Mouse (Mus musculus): ENCODE measurements around the gene Prpsap1. TPM values are rescaled to one million over a fixed set of nuclear protein-coding genes. Genes with fewer than 3 reads are reported as not detected.

The Prpsap1 gene
- polyA plus RNA-seq, 1 experiment from 2014 or later = 206 TPM

- DNase-seq = peak; percentile 24
- Histone ChIP-seq H3K9me3 (ENCODE audit: low read depth, low read length) (no peaks in the 10 kb centered on the region), H3K27me3 (ENCODE audit: insufficient read depth, low read length) (no peaks in the 10 kb centered on the region), H3K4me2 (peak overlapping the region; percentile 91), H3K4me1 (ENCODE audit: insufficient read depth) (peaks cover 7% of the 10 kb centered on the region; the same call in 1 of the 2 replicates), H3K9ac (no peak overlapping the region; the same call in 1 of the 2 replicates), H3K4me3 (ENCODE audit: low read depth, low read length) (no peak overlapping the region), H3K27ac (ENCODE audit: low read depth) (no peak overlapping the region; the same call in 1 of the 2 replicates), H3K36me3 (ENCODE audit: insufficient read depth) (peaks cover 43% of the 10 kb centered on the region)
- no peak for ATAC-seq (ENCODE audit: insufficient read depth)
- TF ChIP-seq CTCF (IDR thresholded peaks at IDR 0.05; ENCODE audit: low read depth) = no peak
- WGBS = 52% methylated on average over 4 of the region's 4 CpGs
Observed at GRCm38 (mm10) chr11:116436725-116437331, 57.2 kb downstream of the Prpsap1 start.

GRCm38 (mm10) chr11:116435992-116436724 is 57.8 kb downstream of the Prpsap1 start:
- Histone ChIP-seq H3K9me3 (ENCODE audit: low read depth, low read length) (no peaks in the 10 kb centered on the region), H3K9ac (no peak overlapping the region; the same call in 1 of the 2 replicates), H3K4me1 (ENCODE audit: insufficient read depth) (peaks cover 7% of the 10 kb centered on the region; the same call in 1 of the 2 replicates), H3K4me2 (peak overlapping the region; percentile 91), H3K4me3 (ENCODE audit: low read depth, low read length) (peak overlapping the region; percentile 76; the same call in 1 of the 2 replicates), H3K27me3 (ENCODE audit: insufficient read depth, low read length) (no peaks in the 10 kb centered on the region), H3K36me3 (ENCODE audit: insufficient read depth) (peaks cover 43% of the 10 kb centered on the region), H3K27ac (ENCODE audit: low read depth) (peak overlapping the region; percentile 27; the same call in 1 of the 2 replicates)
- 38% methylated on average over 5 of the region's 5 CpGs for WGBS
- TF ChIP-seq CTCF (IDR thresholded peaks at IDR 0.05; ENCODE audit: low read depth) = no peak
- ATAC-seq (ENCODE audit: insufficient read depth) (no peak), DNase-seq (no peak)

- TF ChIP-seq CTCF (IDR thresholded peaks at IDR 0.05; ENCODE audit: low read depth) = no peak
- Histone ChIP-seq H3K4me1 (ENCODE audit: insufficient read depth) (peaks cover 7% of the 10 kb centered on the region; the same call in 1 of the 2 replicates), H3K9ac (peak overlapping the region; percentile 79), H3K4me2 (peak overlapping the region; percentile 91), H3K9me3 (ENCODE audit: low read depth, low read length) (no peaks in the 10 kb centered on the region), H3K4me3 (ENCODE audit: low read depth, low read length) (peak overlapping the region; percentile 76), H3K27ac (ENCODE audit: low read depth) (peak overlapping the region; percentile 94), H3K27me3 (ENCODE audit: insufficient read depth, low read length) (no peaks in the 10 kb centered on the region), H3K36me3 (ENCODE audit: insufficient read depth) (peaks cover 40% of the 10 kb centered on the region)
- DNase-seq = peak; percentile 32
- ATAC-seq (ENCODE audit: insufficient read depth) = no peak
- 50% methylated on average over 12 of the region's 12 CpGs for WGBS
Observed at GRCm38 (mm10) chr11:116434967-116435752, 58.8 kb downstream of the Prpsap1 start.

DNA sequence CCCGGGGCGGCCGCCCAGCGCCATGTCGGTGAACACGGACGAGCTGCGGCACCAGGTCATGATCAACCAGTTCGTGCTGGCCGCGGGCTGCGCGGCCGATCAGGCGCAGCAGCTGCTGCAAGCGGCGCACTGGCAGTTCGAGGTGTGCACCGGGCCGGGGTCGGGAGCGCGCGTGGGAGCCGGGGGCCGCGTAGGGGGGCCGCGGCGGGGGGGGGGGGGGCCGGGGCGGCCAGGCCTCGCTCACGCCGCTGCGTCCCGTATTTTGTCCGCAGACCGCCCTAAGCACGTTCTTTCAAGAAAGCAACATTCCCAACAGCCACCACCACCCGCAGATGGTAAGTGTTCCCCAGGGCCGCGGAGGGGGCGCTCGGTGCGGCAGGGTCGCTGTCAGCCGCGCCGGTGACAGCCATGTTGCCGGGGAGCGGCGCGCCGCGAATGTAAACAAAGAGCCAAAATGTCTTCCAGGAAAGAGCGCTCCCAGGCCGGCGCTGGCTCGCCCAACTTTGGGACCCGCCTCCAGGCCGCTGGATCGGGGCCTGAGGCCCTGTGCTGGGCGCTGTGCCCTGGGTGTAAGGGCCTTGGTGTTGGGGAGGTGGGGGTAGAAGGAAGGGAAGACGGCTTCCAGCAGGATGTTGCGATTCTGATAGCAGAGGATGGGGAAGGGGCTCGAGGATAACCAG is 59.6 kb downstream of the Prpsap1 start:
- no peaks in the 10 kb centered on the region for H3K9me3 ChIP-seq (ENCODE audit: low read depth, low read length)
- peaks cover 33% of the 10 kb centered on the region for H3K36me3 ChIP-seq (ENCODE audit: insufficient read depth)
- ATAC-seq (ENCODE audit: insufficient read depth) (peak; percentile 16; the same call in 1 of the 2 replicates), DNase-seq (peak; percentile 82)
- peak overlapping the region; percentile 91 for H3K4me2 ChIP-seq
- TF ChIP-seq CTCF (IDR thresholded peaks at IDR 0.05; ENCODE audit: low read depth) = no peak
- peak overlapping the region; percentile 79 for H3K9ac ChIP-seq
- WGBS = under 1% methylated on average over 54 of the region's 67 CpGs
- H3K27me3 ChIP-seq (ENCODE audit: insufficient read depth, low read length) = no peaks in the 10 kb centered on the region
- H3K27ac ChIP-seq (ENCODE audit: low read depth) = peak overlapping the region; percentile 94
- peak overlapping the region; percentile 76 for H3K4me3 ChIP-seq (ENCODE audit: low read depth, low read length)
- peaks cover 7% of the 10 kb centered on the region; the same call in 1 of the 2 replicates for H3K4me1 ChIP-seq (ENCODE audit: insufficient read depth)

- Histone ChIP-seq H3K4me1 (ENCODE audit: insufficient read depth) (peaks cover 7% of the 10 kb centered on the region; the same call in 1 of the 2 replicates), H3K4me2 (peak within 1 kb of the TSS; percentile 91), H3K27ac (ENCODE audit: low read depth) (peak within 1 kb of the TSS; percentile 94), H3K36me3 (ENCODE audit: insufficient read depth) (peaks cover 26% of the 10 kb centered on the region), H3K27me3 (ENCODE audit: insufficient read depth, low read length) (no peaks in the 10 kb centered on the region), H3K4me3 (ENCODE audit: low read depth, low read length) (peak within 1 kb of the TSS; percentile 76), H3K9me3 (ENCODE audit: low read depth, low read length) (no peaks in the 10 kb centered on the region), H3K9ac (peak within 1 kb of the TSS; percentile 79)
- ATAC-seq (ENCODE audit: insufficient read depth) = peak; percentile 98
- TF ChIP-seq CTCF (IDR thresholded peaks at IDR 0.05; ENCODE audit: low read depth) = no peak
- DNase-seq = peak; percentile 100
- WGBS = 2% methylated on average over 66 of the region's 66 CpGs
Observed at GRCm38 (mm10) chr11:116433356-116434286, 60.4 kb downstream of the Prpsap1 start, which contains the start of gene Ubald2. Ubald2 (plus strand) TSS chr11:116434094.
